Comparison of ENCODE assay signal across 21 mouse cellular contexts in the genomic region with DNA sequence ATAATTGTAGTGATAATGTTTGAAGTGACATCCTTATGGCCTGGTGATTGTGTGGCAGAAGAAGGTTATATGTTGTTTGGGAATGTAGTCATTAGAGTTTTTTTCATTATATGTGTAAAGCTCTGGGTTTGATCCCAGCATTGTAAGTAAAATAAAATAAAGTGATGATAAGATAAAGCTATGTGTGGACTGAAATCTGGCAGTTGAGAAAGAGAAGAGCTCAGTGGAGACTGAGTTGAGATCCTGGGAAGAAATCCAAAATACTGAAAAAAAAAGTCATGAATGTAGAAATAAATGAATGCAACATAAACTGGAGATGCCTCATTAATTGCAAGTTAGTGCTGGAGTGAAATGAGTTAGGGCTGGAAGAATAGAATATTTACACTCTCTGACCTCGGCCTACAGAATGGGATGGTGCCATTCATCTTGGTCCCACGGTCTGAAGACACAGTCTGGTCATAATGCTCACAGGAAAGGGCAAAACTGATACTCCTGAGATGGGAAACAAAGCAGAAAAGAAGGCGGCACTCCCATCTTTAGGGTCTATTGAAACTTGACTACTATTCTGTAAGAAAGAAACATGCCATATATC.
DNase-seq lines count a peak whose midpoint lies in the region; ATAC-seq and TF ChIP-seq lines count a peak whose summit lies in the region.
"Had no signal": no experiment of that assay in that cellular context is flagged by ENCODE, and none has a peak within 500 bp of the region (broad histone marks: within the 10 kb centered on the region; RNA-seq: fewer than 3 reads in every experiment).

No protein-coding gene starts in this region.

- no peaks in the 10 kb centered on the region for H3K9me3 ChIP-seq in forebrain, embryonic 14.5 days (replicated peaks; ENCODE audit: control insufficient read depth, low read length)
- no peaks in the 10 kb centered on the region for H3K9me3 ChIP-seq in forebrain, embryonic 10.5 days
- no peaks in the 10 kb centered on the region for H3K9me3 ChIP-seq in kidney, postnatal 0 days (replicated peaks; ENCODE audit: low read length)
- no peaks in the 10 kb centered on the region for H3K9me3 ChIP-seq in lung, postnatal 0 days (ENCODE audit: low read length)
- H3K9me3 ChIP-seq: embryonic facial prominence, embryonic 12.5 days; forebrain, embryonic 13.5 days; heart, embryonic 12.5 days; hindbrain, embryonic 10.5 days had no signal

- no peak overlapping the region for H3K4me2 ChIP-seq in forebrain, embryonic 14.5 days (ENCODE audit: low read length)
- no peak overlapping the region for H3K4me2 ChIP-seq in kidney, postnatal 0 days (ENCODE audit: low read length)
- no peak overlapping the region for H3K4me2 ChIP-seq in lung, postnatal 0 days (replicated peaks; ENCODE audit: low read depth, low read length)
- H3K4me2 ChIP-seq: embryonic facial prominence, embryonic 12.5 days; forebrain, embryonic 13.5 days; heart, embryonic 12.5 days; hindbrain, embryonic 14.5 days had no signal

- H3K9ac ChIP-seq in forebrain, embryonic 14.5 days (ENCODE audit: low read length) = no peak overlapping the region
- H3K9ac ChIP-seq in kidney, postnatal 0 days (ENCODE audit: low read depth, low read length) = no peak overlapping the region
- no peak overlapping the region for H3K9ac ChIP-seq in lung, postnatal 0 days (replicated peaks; ENCODE audit: low read depth)
- H3K9ac ChIP-seq: embryonic facial prominence, embryonic 12.5 days; forebrain, embryonic 13.5 days; heart, embryonic 12.5 days; hindbrain, embryonic 14.5 days had no signal

- DNase-seq in forebrain, embryonic 14.5 days (ENCODE audit: low spot score) = peak; percentile 22
- no peak for DNase-seq in forebrain, embryonic 10.5 days (ENCODE audit: extremely low spot score, low spot score)
- peak; percentile 54 for DNase-seq in kidney, postnatal 0 days (ENCODE audit: low spot score)
- DNase-seq in kidney, adult 2 months = no peak
- DNase-seq in lung, postnatal 0 days (ENCODE audit: low spot score) = peak; percentile 48
- DNase-seq in lung, postnatal 4 days = no peak
- no peak for DNase-seq in thymus, postnatal 36 days
- DNase-seq: adrenal gland, adult 2 months; adrenal gland, postnatal 25 days; cerebellum, adult 2 months; cerebellum, postnatal 10 days; embryo, embryonic 11 days; gastrocnemius, adult 2 months; gastrocnemius, postnatal 25 days had no signal

- H3K4me3 ChIP-seq in forebrain, embryonic 14.5 days (ENCODE audit: low read depth, low read length) = no peak overlapping the region
- no peak overlapping the region for H3K4me3 ChIP-seq in forebrain, embryonic 10.5 days
- H3K4me3 ChIP-seq in kidney, postnatal 0 days (replicated peaks; ENCODE audit: low read depth, low read length) = no peak overlapping the region
- H3K4me3 ChIP-seq in kidney, adult 2 months (ENCODE audit: insufficient read depth, low read depth, low read length) = no peak overlapping the region
- H3K4me3 ChIP-seq in lung, postnatal 0 days (ENCODE audit: low read depth, low read length) = no peak overlapping the region
- H3K4me3 ChIP-seq: embryonic facial prominence, embryonic 12.5 days; forebrain, embryonic 13.5 days; gastrocnemius, adult 2 months; heart, embryonic 12.5 days; hindbrain, embryonic 10.5 days had no signal

- no peaks in the 10 kb centered on the region for H3K4me1 ChIP-seq in forebrain, embryonic 14.5 days (ENCODE audit: control insufficient read depth, insufficient read depth, low read length)
- H3K4me1 ChIP-seq in forebrain, embryonic 10.5 days = no peaks in the 10 kb centered on the region
- H3K4me1 ChIP-seq in kidney, postnatal 0 days (replicated peaks; ENCODE audit: insufficient read depth, low read length) = no peaks in the 10 kb centered on the region
- peaks cover 4% of the 10 kb centered on the region; the same call in 1 of the 2 replicates for H3K4me1 ChIP-seq in kidney, adult 2 months (ENCODE audit: control insufficient read depth, insufficient read depth, low read length)
- no peaks in the 10 kb centered on the region for H3K4me1 ChIP-seq in lung, postnatal 0 days (ENCODE audit: insufficient read depth, low read depth, low read length)
- H3K4me1 ChIP-seq: embryonic facial prominence, embryonic 12.5 days; forebrain, embryonic 13.5 days; heart, embryonic 12.5 days had no signal

- no peak for TF ChIP-seq EP300 in lung, postnatal 0 days (IDR thresholded peaks at IDR 0.05)

- WGBS in forebrain, embryonic 14.5 days = 56% methylated on average over 3 of the region's 3 CpGs
- 85% methylated on average over 3 of the region's 3 CpGs for WGBS in forebrain, embryonic 10.5 days
- 28% methylated on average over 3 of the region's 3 CpGs for WGBS in kidney, postnatal 0 days
- WGBS in kidney, adult 2 months = 46% methylated on average over 3 of the region's 3 CpGs
- WGBS in lung, postnatal 0 days = 44% methylated on average over 3 of the region's 3 CpGs

- no peak overlapping the region for H3K27ac ChIP-seq in forebrain, embryonic 14.5 days (ENCODE audit: low read depth, low read length)
- H3K27ac ChIP-seq in forebrain, embryonic 10.5 days = no peak overlapping the region
- H3K27ac ChIP-seq in kidney, postnatal 0 days = no peak overlapping the region
- no peak overlapping the region for H3K27ac ChIP-seq in kidney, adult 2 months (ENCODE audit: insufficient read depth, low read depth, low read length)
- H3K27ac ChIP-seq in lung, postnatal 0 days (ENCODE audit: low read length) = no peak overlapping the region
- H3K27ac ChIP-seq: embryonic facial prominence, embryonic 12.5 days; forebrain, embryonic 13.5 days; gastrocnemius, adult 2 months; hindbrain, embryonic 10.5 days; hindbrain, embryonic 14.5 days had no signal

- TF ChIP-seq POLR2A in kidney, adult 2 months (IDR thresholded peaks at IDR 0.05; ENCODE audit: low read depth, low read length) = no peak

- no peaks in the 10 kb centered on the region for H3K36me3 ChIP-seq in forebrain, embryonic 14.5 days (ENCODE audit: control insufficient read depth, insufficient read depth, low read length)
- no peaks in the 10 kb centered on the region for H3K36me3 ChIP-seq in forebrain, embryonic 10.5 days (replicated peaks)
- H3K36me3 ChIP-seq in kidney, postnatal 0 days (ENCODE audit: insufficient read depth, low read length) = no peaks in the 10 kb centered on the region
- no peaks in the 10 kb centered on the region for H3K36me3 ChIP-seq in kidney, adult 2 months (ENCODE audit: control insufficient read depth, insufficient read depth, low read length)
- no peaks in the 10 kb centered on the region for H3K36me3 ChIP-seq in lung, postnatal 0 days (ENCODE audit: insufficient read depth, low read length)
- H3K36me3 ChIP-seq: embryonic facial prominence, embryonic 12.5 days; heart, embryonic 12.5 days; hindbrain, embryonic 10.5 days had no signal

- H3K27me3 ChIP-seq in forebrain, embryonic 14.5 days (replicated peaks; ENCODE audit: control insufficient read depth, insufficient read depth, low read length) = no peaks in the 10 kb centered on the region
- no peaks in the 10 kb centered on the region for H3K27me3 ChIP-seq in forebrain, embryonic 10.5 days (ENCODE audit: poor library complexity, severe bottlenecking)
- H3K27me3 ChIP-seq in kidney, postnatal 0 days (ENCODE audit: insufficient read depth, low read length) = no peaks in the 10 kb centered on the region
- H3K27me3 ChIP-seq in kidney, adult 2 months (replicated peaks; ENCODE audit: control insufficient read depth, insufficient read depth, low read length) = no peaks in the 10 kb centered on the region
- H3K27me3 ChIP-seq in lung, postnatal 0 days (replicated peaks; ENCODE audit: insufficient read depth, low read length) = no peaks in the 10 kb centered on the region
- H3K27me3 ChIP-seq: embryonic facial prominence, embryonic 12.5 days; forebrain, embryonic 13.5 days; heart, embryonic 12.5 days; Patski had no signal

- no peak for TF ChIP-seq CTCF in kidney, postnatal 0 days (IDR thresholded peaks at IDR 0.05; ENCODE audit: low read depth)
- no peak for TF ChIP-seq CTCF in kidney, adult 2 months (conservative IDR thresholded peaks at IDR 0.05; ENCODE audit: insufficient read depth, insufficient read length, low read depth, low read length)
- no peak for TF ChIP-seq CTCF in lung, postnatal 0 days (IDR thresholded peaks at IDR 0.05)

- ATAC-seq in forebrain, embryonic 14.5 days = no peak
- ATAC-seq in kidney, postnatal 0 days (replicated peaks; ENCODE audit: low FRiP score, low read depth) = no peak
- ATAC-seq in lung, postnatal 0 days = no peak
- ATAC-seq: activated CD4-positive, CD25-positive, alpha-beta regulatory T cell, adult 4 months; forebrain, embryonic 13.5 days; Patski had no signal

Comparison
In these comparisons a context has a peak if more than half of its experiments do, and no peak if none do; other contexts are left out.
1. DNase-seq: peak in forebrain, embryonic 14.5 days (single experiment), kidney, postnatal 0 days (single experiment) and lung, postnatal 0 days (single experiment); none in forebrain, embryonic 10.5 days (single experiment), kidney, adult 2 months (single experiment), lung, postnatal 4 days (0 of 2) and thymus, postnatal 36 days (0 of 2).